Mouse (Mus musculus) forebrain, embryonic 12.5 days (tissue): ENCODE data around the gene Wfikkn1. TPM values are rescaled to one million over a fixed set of nuclear protein-coding genes. Genes with fewer than 3 reads are reported as not detected.
A peak's percentile ranks its signal among the peaks of the same experiment; 100 is the strongest.

Experiments
- ATAC-seq: fragments of 200-750 bp; cut with Nextera tagmentation; 2 replicates; pipeline ENCODE4 v1.8.0; 2017; ENCODE audit warnings: moderate TSS enrichment; ENCODE audit not compliant: low FRiP score
- H3K27ac ChIP-seq: fragments of 300-500 bp; sonication (generic); 2 replicates; pipeline ENCODE4 v1.5.1; 2016; ENCODE audit warnings: mild to moderate bottlenecking
- H3K27me3 ChIP-seq: fragments of 300-500 bp; sonication (generic); 2 replicates; pipeline ENCODE4 v1.6.1; 2016; ENCODE audit warnings: mild to moderate bottlenecking
- H3K36me3 ChIP-seq: fragments of 300-500 bp; sonication (generic); replicated peaks from 2 replicates; pipeline ENCODE4 v1.6.1; 2016; ENCODE audit warnings: mild to moderate bottlenecking
- H3K4me1 ChIP-seq: fragments of 300-500 bp; sonication (generic); 2 replicates; pipeline ENCODE4 v1.6.1; 2016
- H3K4me2 ChIP-seq: fragments of 300-500 bp; sonication (generic); 2 replicates; pipeline ENCODE4 v1.6.1; 2016; ENCODE audit warnings: mild to moderate bottlenecking, moderate library complexity
- H3K4me3 ChIP-seq: fragments of 300-500 bp; sonication (generic); replicated peaks from 2 replicates; pipeline ENCODE4 v1.5.1; 2016; ENCODE audit warnings: mild to moderate bottlenecking
- H3K9ac ChIP-seq: fragments of 300-500 bp; sonication (generic); 2 replicates; pipeline ENCODE4 v1.6.1; 2016; ENCODE audit warnings: mild to moderate bottlenecking
- H3K9me3 ChIP-seq: fragments of 300-500 bp; sonication (generic); 2 replicates; pipeline ENCODE4 v1.6.1; 2016
- WGBS: fragments of 180-500 bp; shearing (Covaris S2); methylation state at CpG from one replicate; pipeline ENCODE4 v1.1.7; 2016; 5-methylcytosine and 5-hydroxymethylcytosine counted together
- polyA plus RNA-seq: library from polyadenylated mRNA; unstranded; fragments of >200 nt; fragmentation: Nextera tagmentation; extraction: Ambion mirVana; gene quantifications from 2 replicates; pipeline ENCODE4 v1.2.1, GENCODE M21; 2016

Gene Wfikkn1
- polyA plus RNA-seq, 1 experiment from 2014 or later = 0.66 TPM

- Histone ChIP-seq H3K4me2 (no peak overlapping the region), H3K4me1 (peaks cover 52% of the 10 kb centered on the region), H3K27ac (no peak overlapping the region), H3K4me3 (no peak overlapping the region), H3K9ac (no peak overlapping the region), H3K36me3 (peaks cover 57% of the 10 kb centered on the region), H3K9me3 (no peaks in the 10 kb centered on the region), H3K27me3 (no peaks in the 10 kb centered on the region)
- WGBS = 89% methylated on average over 14 of the region's 14 CpGs
- no peak for ATAC-seq
Observed at GRCm38 (mm10) chr17:25839455-25840235, 41.0 kb downstream of the Wfikkn1 start.

GRCm38 (mm10) chr17:25838904-25839303 is 41.8 kb downstream of the Wfikkn1 start:
- no peak overlapping the region for H3K9ac ChIP-seq
- H3K4me3 ChIP-seq = no peak overlapping the region
- no peaks in the 10 kb centered on the region for H3K9me3 ChIP-seq
- no peaks in the 10 kb centered on the region for H3K27me3 ChIP-seq
- peaks cover 58% of the 10 kb centered on the region for H3K36me3 ChIP-seq
- ATAC-seq = no peak
- no peak overlapping the region for H3K27ac ChIP-seq
- WGBS = 83% methylated on average over 4 of the region's 4 CpGs
- H3K4me2 ChIP-seq = no peak overlapping the region
- H3K4me1 ChIP-seq = peaks cover 57% of the 10 kb centered on the region

GRCm38 (mm10) chr17:25837533-25837932 is 43.1 kb downstream of the Wfikkn1 start:
- Histone ChIP-seq H3K27me3 (no peaks in the 10 kb centered on the region), H3K4me3 (no peak overlapping the region), H3K9ac (peak overlapping the region; percentile 64; the same call in 1 of the 2 replicates), H3K27ac (peak overlapping the region; percentile 73), H3K4me1 (peaks cover 51% of the 10 kb centered on the region), H3K4me2 (peak overlapping the region; percentile 72), H3K9me3 (no peaks in the 10 kb centered on the region), H3K36me3 (peaks cover 58% of the 10 kb centered on the region)
- WGBS = 40% methylated on average over 3 of the region's 3 CpGs
- no peak for ATAC-seq

GRCm38 (mm10) chr17:25837076-25837410 is 43.6 kb downstream of the Wfikkn1 start, which contains the start of gene Rhbdl1:
Gene Rhbdl1, minus strand, starts transcription at chr17:25837295.
- Histone ChIP-seq H3K9ac (peak within 1 kb of the TSS; percentile 64), H3K4me1 (peaks cover 54% of the 10 kb centered on the region), H3K4me2 (peak within 1 kb of the TSS; percentile 72), H3K36me3 (peaks cover 53% of the 10 kb centered on the region), H3K27me3 (no peaks in the 10 kb centered on the region), H3K9me3 (no peaks in the 10 kb centered on the region), H3K4me3 (peak within 1 kb of the TSS; percentile 38), H3K27ac (peak within 1 kb of the TSS; percentile 73)
- peak; percentile 37; the same call in 1 of the 2 replicates for ATAC-seq
- WGBS = 1% methylated on average over 27 of the region's 29 CpGs

GRCm38 (mm10) chr17:25836397-25837075 is 44.1 kb downstream of the Wfikkn1 start:
- peak overlapping the region; percentile 38 for H3K4me3 ChIP-seq
- 29% methylated on average over 18 of the region's 23 CpGs for WGBS
- peak overlapping the region; percentile 73 for H3K27ac ChIP-seq
- no peak for ATAC-seq
- H3K9me3 ChIP-seq = no peaks in the 10 kb centered on the region
- peak overlapping the region; percentile 72 for H3K4me2 ChIP-seq
- peak overlapping the region; percentile 64 for H3K9ac ChIP-seq
- no peaks in the 10 kb centered on the region for H3K27me3 ChIP-seq
- peaks cover 52% of the 10 kb centered on the region for H3K36me3 ChIP-seq
- H3K4me1 ChIP-seq = peaks cover 59% of the 10 kb centered on the region

- H3K9ac ChIP-seq = no peak overlapping the region
- H3K27ac ChIP-seq = peak overlapping the region; percentile 73; the same call in 1 of the 2 replicates
- H3K9me3 ChIP-seq = no peaks in the 10 kb centered on the region
- H3K4me3 ChIP-seq = no peak overlapping the region
- peak overlapping the region; percentile 84; the same call in 1 of the 2 replicates for H3K4me2 ChIP-seq
- no peak for ATAC-seq
- H3K36me3 ChIP-seq = peaks cover 52% of the 10 kb centered on the region
- 96% methylated on average over 16 of the region's 16 CpGs for WGBS
- H3K27me3 ChIP-seq = no peaks in the 10 kb centered on the region
- peaks cover 66% of the 10 kb centered on the region for H3K4me1 ChIP-seq
Observed at GRCm38 (mm10) chr17:25835816-25836215, 44.8 kb downstream of the Wfikkn1 start.

- no peaks in the 10 kb centered on the region for H3K9me3 ChIP-seq
- no peak overlapping the region for H3K4me3 ChIP-seq
- WGBS = 91% methylated on average over 7 of the region's 7 CpGs
- no peak for ATAC-seq
- H3K9ac ChIP-seq = no peak overlapping the region
- peaks cover 52% of the 10 kb centered on the region for H3K36me3 ChIP-seq
- H3K27ac ChIP-seq = no peak overlapping the region
- H3K4me1 ChIP-seq = peaks cover 71% of the 10 kb centered on the region
- 0 out of 2 replicates have a peak overlapping the region, but pooled peaks have one; percentile 84 for H3K4me2 ChIP-seq
- no peaks in the 10 kb centered on the region for H3K27me3 ChIP-seq
Observed at GRCm38 (mm10) chr17:25835301-25835700, 45.4 kb downstream of the Wfikkn1 start.

GRCm38 (mm10) chr17:25834595-25835222 is 45.9 kb downstream of the Wfikkn1 start:
- no peak overlapping the region for H3K27ac ChIP-seq
- 85% methylated on average over 12 of the region's 12 CpGs for WGBS
- peaks cover 77% of the 10 kb centered on the region for H3K4me1 ChIP-seq
- H3K4me2 ChIP-seq = peak overlapping the region; percentile 84
- no peaks in the 10 kb centered on the region for H3K27me3 ChIP-seq
- peak overlapping the region; percentile 83 for H3K4me3 ChIP-seq
- no peak for ATAC-seq
- peaks cover 52% of the 10 kb centered on the region for H3K36me3 ChIP-seq
- no peaks in the 10 kb centered on the region for H3K9me3 ChIP-seq
- H3K9ac ChIP-seq = peak overlapping the region; percentile 71

GRCm38 (mm10) chr17:25833961-25834594 is 46.6 kb downstream of the Wfikkn1 start:
- H3K36me3 ChIP-seq = peaks cover 47% of the 10 kb centered on the region
- peak overlapping the region; percentile 93; the same call in 1 of the 2 replicates for H3K27ac ChIP-seq
- H3K9ac ChIP-seq = peak overlapping the region; percentile 71
- 61% methylated on average over 6 of the region's 6 CpGs for WGBS
- H3K27me3 ChIP-seq = no peaks in the 10 kb centered on the region
- H3K4me3 ChIP-seq = peak overlapping the region; percentile 83
- H3K4me1 ChIP-seq = peaks cover 83% of the 10 kb centered on the region
- peak overlapping the region; percentile 84 for H3K4me2 ChIP-seq
- no peak for ATAC-seq
- no peaks in the 10 kb centered on the region for H3K9me3 ChIP-seq

GRCm38 (mm10) chr17:25833291-25833663 is 47.4 kb downstream of the Wfikkn1 start, which contains the start of gene Stub1:
Gene Stub1, minus strand, starts transcription at chr17:25833404.
- Histone ChIP-seq H3K9me3 (no peaks in the 10 kb centered on the region), H3K4me2 (peak within 1 kb of the TSS; percentile 84), H3K27ac (peak within 1 kb of the TSS; percentile 93), H3K9ac (peak within 1 kb of the TSS; percentile 91), H3K4me1 (peaks cover 85% of the 10 kb centered on the region), H3K4me3 (peak within 1 kb of the TSS; percentile 83), H3K27me3 (no peaks in the 10 kb centered on the region), H3K36me3 (peaks cover 41% of the 10 kb centered on the region)
- 0% methylated on average over 24 of the region's 24 CpGs for WGBS
- peak; percentile 57 for ATAC-seq

GRCm38 (mm10) chr17:25832436-25833290 is 48.0 kb downstream of the Wfikkn1 start:
- Histone ChIP-seq H3K27ac (peak overlapping the region; percentile 93), H3K4me2 (peak overlapping the region; percentile 84), H3K4me3 (peak overlapping the region; percentile 83), H3K9me3 (no peaks in the 10 kb centered on the region), H3K27me3 (no peaks in the 10 kb centered on the region), H3K36me3 (peaks cover 37% of the 10 kb centered on the region), H3K9ac (peak overlapping the region; percentile 91), H3K4me1 (peaks cover 85% of the 10 kb centered on the region)
- WGBS = under 1% methylated on average over 69 of the region's 77 CpGs
- ATAC-seq = peak; percentile 90
